Mouse (Mus musculus) 3134 (cell line): ENCODE measurements around the gene Csgalnact2.
A peak's percentile ranks its signal among the peaks of the same experiment; 100 is the strongest.

Experiments used
- DNase-seq: peaks from one replicate; pipeline ENCODE4 v3.0.0-alpha.2; 2011; ENCODE audit warnings: low spot score; ENCODE audit not compliant: insufficient read length; ENCODE audit errors: extremely low read depth

Gene Csgalnact2

DNA sequence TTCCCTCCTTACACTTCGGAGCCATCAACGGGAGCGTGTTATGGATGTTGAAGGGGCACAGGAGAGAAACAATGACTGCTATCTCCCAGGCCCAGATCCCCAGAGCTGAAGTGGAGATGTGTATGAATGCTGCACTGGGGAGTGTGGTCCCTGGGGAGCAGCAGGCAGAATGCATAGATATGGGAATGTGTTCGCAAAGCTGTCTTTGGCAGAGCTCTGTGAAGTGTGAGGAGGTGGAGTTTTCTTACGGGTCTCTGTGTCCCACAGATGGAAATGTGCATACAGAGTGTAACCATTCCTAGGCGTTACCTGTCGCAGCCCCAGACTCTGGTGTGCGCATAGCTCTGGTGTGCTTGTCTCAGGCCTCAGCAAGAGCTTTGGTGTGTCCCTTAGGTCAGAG, 62.2 kb downstream of the Csgalnact2 start:
- DNase-seq = no peak

GRCm38 (mm10) chr6:118076256-118076655, 62.7 kb downstream of the Csgalnact2 start:
- no peak for DNase-seq

DNA sequence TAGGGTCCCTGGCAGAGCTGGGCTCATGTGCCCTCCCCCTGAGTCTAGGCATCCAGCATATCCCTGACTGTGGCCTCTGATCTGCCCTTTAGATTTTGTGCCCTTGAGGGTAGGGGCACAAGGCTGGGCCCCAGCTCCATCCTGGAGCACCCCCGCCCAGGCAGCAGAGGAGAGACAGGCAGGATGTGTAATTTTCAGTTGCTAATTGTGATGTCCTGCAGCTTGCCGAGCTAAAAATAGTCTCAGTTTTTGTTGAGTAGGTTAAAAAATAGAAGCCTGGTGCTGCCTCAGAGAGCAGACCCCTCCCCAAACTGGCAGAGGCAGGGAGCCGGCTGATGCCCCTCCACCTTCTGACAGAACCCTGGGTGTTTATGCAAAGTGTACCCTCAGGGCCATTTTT, 64.8 kb downstream of the Csgalnact2 start:
- DNase-seq = no peak

- no peak for DNase-seq
Observed at GRCm38 (mm10) chr6:118072176-118072575, 66.8 kb downstream of the Csgalnact2 start.

DNA sequence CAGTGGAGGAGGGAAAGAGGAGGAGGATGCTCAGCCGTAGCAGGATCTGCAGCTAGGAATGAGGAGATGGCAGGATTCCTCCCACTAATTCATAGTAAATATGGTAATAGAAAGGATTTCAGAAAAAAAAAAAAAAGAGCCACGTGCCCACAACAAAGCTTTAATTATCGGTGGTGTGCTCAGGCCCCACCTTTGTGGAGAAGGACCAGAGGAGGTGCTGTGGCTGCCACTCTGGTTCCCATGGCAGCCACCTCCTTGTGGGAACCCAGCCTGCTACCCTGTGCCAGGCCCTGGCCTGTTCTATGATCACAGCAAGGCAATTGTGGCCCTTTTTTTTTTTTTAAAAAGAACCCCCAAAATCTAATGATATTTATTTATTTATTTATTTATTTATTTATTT, 67.5 kb downstream of the Csgalnact2 start:
- DNase-seq = no peak

GRCm38 (mm10) chr6:118071013-118071350, 68.0 kb downstream of the Csgalnact2 start:
- no peak for DNase-seq

DNA sequence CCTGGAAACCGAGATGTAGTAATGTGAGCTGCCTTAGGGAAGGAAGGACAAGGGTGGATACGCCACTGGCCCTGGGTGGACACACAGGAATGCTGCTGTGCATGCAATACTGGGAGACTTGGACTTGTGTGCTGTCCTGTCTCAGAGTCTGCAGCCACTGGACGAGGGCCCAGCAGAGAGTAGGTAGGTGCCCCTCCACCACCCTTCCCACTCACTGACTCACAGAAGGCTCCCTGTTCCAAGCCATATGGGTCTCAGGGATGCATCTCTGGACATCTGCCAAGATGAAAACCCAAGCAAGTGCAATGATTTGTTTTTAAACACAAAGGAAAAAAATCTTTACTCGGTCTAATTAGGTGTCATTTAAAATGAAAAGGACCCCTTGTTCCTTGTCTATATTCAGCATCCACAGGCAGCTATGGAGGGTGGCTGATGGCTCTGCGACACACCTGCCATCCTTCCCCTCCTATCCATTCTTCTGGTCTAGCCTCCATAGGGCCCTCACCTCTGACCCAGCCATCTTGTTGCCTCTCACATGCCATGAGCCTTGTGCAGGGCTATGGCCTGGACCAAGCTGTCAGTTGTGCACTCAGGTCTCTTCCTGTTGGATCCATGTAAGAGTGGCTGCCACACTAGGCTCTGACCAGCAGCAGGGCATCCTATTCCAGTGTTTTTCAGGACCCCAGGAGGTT, 68.5 kb downstream of the Csgalnact2 start:
- DNase-seq = peak; percentile 18

GRCm38 (mm10) chr6:118067720-118068119, 71.2 kb downstream of the Csgalnact2 start:
- DNase-seq = no peak

GRCm38 (mm10) chr6:118066199-118067081, 72.5 kb downstream of the Csgalnact2 start:
- no peak for DNase-seq

GRCm38 (mm10) chr6:118065837-118066198, 73.1 kb downstream of the Csgalnact2 start:
- no peak for DNase-seq

DNA sequence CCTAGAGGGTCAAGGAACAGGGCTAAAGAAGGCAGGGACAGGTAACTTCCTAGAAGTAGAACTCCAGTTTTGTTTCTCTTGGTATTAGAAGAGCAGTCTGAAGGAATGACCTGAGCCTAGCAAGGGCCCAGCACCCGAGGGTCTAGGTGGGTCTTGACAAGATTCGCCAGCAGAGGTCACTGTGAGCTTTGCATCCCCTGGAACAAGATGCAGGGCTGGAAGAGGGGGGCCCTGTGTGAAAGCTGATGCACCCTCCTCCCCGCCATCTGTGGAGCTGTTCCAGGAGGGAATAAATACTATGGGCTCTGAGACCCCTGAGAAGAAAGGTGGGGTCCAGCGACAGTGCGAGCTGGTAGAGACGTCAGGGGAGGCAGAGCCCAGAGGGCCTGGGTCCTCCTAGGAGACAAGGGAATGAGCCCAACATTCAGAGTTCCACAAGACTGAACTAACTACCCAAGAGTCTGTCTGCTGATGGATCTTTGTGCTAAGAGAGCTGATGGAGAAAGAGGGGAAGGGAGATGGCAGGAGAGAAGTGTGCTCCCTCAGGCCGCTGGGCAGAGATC, 73.9 kb downstream of the Csgalnact2 start:
- no peak for DNase-seq

- DNase-seq = no peak
Observed at GRCm38 (mm10) chr6:118063266-118063665, 75.7 kb downstream of the Csgalnact2 start.

GRCm38 (mm10) chr6:118061266-118061665, 77.7 kb downstream of the Csgalnact2 start:
- no peak for DNase-seq
